Mouse (Mus musculus) Muller cell, postnatal 12 days (primary cell): Measurements from ENCODE around the gene Mllt6.
"Not testable (repeated sequence)": the region's sequence is repeated elsewhere in the genome, so short reads cannot be mapped to it uniquely, and the experiment has no call there.

ENCODE experiments used
- DNase-seq: peaks from one replicate; pipeline ENCODE4 v3.0.0-alpha.2; 2015; ENCODE audit errors: inconsistent ontology term

Mllt6 gene

GRCm38 (mm10) chr11:97662893-97663527 lies at the start of gene Mllt6:
TSS of gene Mllt6 (plus strand) at chr11:97663414.
- peak; percentile 90 for DNase-seq

- DNase-seq: no peak
Observed at GRCm38 (mm10) chr11:97615276-97615675, 47.9 kb upstream of the Mllt6 start.

- no peak for DNase-seq
Observed at GRCm38 (mm10) chr11:97618368-97618767, 44.8 kb upstream of the Mllt6 start.

- peak; percentile 61 for DNase-seq
Observed at GRCm38 (mm10) chr11:97619391-97619795, 43.8 kb upstream of the Mllt6 start.

GRCm38 (mm10) chr11:97622440-97622839 lies 40.8 kb upstream of the Mllt6 start:
- DNase-seq: peak; percentile 49

GRCm38 (mm10) chr11:97623166-97623565 lies 40.0 kb upstream of the Mllt6 start:
- no peak for DNase-seq

- DNase-seq: no peak
Observed at GRCm38 (mm10) chr11:97625551-97625950, 37.7 kb upstream of the Mllt6 start.

GRCm38 (mm10) chr11:97626431-97626830 lies 36.8 kb upstream of the Mllt6 start:
- DNase-seq: no peak

GRCm38 (mm10) chr11:97626850-97627249 lies 36.4 kb upstream of the Mllt6 start:
- no peak for DNase-seq

GRCm38 (mm10) chr11:97627556-97628302 lies 35.5 kb upstream of the Mllt6 start:
- no peak for DNase-seq

- no peak for DNase-seq
Observed at GRCm38 (mm10) chr11:97628303-97628567, 35.0 kb upstream of the Mllt6 start.

- peak; percentile 16 for DNase-seq
Observed at GRCm38 (mm10) chr11:97628568-97629518, 34.4 kb upstream of the Mllt6 start.

GRCm38 (mm10) chr11:97629576-97629975 lies 33.6 kb upstream of the Mllt6 start, which contains the start of gene Epop:
TSS of gene Epop (minus strand) at chr11:97629702.
- DNase-seq: peak; percentile 95

- no peak for DNase-seq
Observed at GRCm38 (mm10) chr11:97631046-97631445, 32.2 kb upstream of the Mllt6 start.

GRCm38 (mm10) chr11:97631500-97631899 lies 31.7 kb upstream of the Mllt6 start:
- no peak for DNase-seq

GRCm38 (mm10) chr11:97631938-97632337 lies 31.3 kb upstream of the Mllt6 start:
- peak; percentile 70 for DNase-seq

GRCm38 (mm10) chr11:97632440-97632839 lies 30.8 kb upstream of the Mllt6 start:
- DNase-seq: not testable (repeated sequence)

- no peak for DNase-seq
Observed at GRCm38 (mm10) chr11:97635468-97636019, 27.7 kb upstream of the Mllt6 start.

- DNase-seq: no peak
Observed at GRCm38 (mm10) chr11:97641668-97642067, 21.5 kb upstream of the Mllt6 start.

- no peak for DNase-seq
Observed at GRCm38 (mm10) chr11:97642746-97643145, 20.5 kb upstream of the Mllt6 start.

GRCm38 (mm10) chr11:97643380-97644055 lies 19.7 kb upstream of the Mllt6 start:
- no peak for DNase-seq
